Mouse (Mus musculus) adrenal gland, postnatal 10 days (tissue): ENCODE measurements at regions not wholly inside any gene's neighbourhood (a gene's known extent, or its start where the extent isn't known, plus 50 kb on each side); places are given as distances from the start of the nearest gene placed in this dataset.

Experiments
- DNase-seq: peaks from one replicate; pipeline ENCODE4 v3.0.0; 2021; ENCODE audit warnings: mixed read lengths

DNA sequence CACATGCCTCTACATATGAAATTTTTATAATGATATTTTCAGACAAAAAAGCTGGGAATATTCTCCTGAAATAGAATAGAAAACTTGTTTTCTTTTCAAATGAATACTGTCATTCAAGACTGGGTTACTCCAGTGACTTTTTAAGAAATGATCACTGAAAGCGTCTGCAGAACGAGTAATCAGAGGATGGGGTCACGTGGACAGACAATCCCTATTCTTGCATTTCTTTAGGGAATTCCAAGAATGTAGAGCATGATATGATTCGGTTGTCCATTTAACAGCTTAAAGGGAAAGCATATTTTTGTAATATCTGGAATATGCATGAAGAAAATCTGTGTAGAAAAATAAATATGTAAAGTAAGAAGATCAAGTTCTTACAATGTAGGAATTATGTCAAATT is 65.6 kb downstream of the 4933402N22Rik start:
- no peak for DNase-seq

DNA sequence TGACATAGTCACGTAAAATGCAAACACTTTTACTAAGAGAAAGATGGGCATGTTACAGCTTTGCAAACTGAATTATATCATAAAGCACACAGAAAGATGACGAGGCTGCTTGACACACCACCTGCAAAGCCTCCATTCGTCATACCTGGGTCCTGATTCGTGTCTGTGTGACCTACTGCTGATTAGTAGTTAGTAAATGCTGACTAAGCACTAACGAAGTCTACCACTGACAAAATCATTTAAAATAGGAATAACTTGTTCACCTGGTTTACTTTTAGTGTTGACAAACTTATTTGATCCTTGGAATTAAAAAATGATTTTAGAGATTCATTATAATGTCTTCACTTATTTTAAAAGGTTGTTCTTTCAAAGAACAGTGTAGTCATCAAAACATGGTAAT is 71.3 kb downstream of the 4933402N22Rik start:
- DNase-seq: no peak

DNA sequence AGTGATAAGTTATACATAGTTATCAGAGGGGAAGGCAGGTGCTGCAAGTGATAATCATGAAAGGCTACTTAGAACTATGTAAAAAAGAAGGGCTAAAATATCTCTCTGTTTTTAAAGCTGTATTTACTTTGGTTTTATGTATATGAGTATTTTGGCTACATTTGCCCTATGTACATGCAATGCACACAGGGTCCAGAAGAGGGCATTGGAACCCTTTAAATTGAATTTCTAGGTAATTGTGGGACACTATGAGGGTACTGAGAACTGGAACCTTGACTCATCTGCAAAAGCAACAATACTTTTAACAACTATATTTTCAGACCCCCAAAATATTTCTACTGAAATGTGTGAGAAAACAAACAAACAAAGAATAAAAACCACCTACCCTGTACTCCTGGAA is 82.9 kb downstream of the 4933402N22Rik start:
- no peak for DNase-seq

DNA sequence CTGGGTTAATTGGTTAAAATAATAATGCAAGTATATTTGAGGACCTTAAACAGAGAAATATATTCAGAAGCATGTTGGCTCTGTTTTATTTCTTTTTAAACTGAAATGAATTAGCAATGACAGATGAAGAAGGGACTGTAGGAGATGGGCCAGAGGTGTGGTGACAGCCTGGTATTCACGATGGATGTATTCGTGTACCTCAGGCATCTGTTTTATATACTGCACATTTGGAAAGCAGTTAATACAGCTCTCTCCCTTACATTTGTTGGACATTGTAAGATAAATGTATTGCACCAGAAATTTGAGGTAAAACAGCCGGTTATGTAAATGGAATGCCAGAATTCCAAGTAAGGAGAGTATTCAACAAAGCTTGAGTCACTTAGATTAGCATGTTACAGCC is 88.6 kb downstream of the 4933402N22Rik start:
- no peak for DNase-seq

DNA sequence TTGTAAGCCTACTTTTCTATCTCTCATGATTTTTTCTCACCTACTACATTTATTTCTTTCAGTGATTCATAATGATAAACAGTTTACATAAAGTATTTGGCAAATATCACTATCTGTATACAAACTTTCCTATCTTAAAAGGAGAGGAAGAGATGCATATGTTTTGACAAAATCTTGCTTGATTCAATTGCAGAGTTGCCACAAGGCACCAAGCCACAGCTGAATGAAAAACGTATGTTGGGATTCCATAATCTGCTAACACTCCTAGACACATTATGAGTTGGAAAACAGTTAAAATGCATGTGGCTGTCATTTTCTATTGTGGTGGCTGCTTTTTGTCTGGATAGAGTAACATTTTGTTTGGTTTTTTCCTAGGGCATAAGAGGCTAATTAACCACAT is 98.5 kb downstream of the 4933402N22Rik start:
- no peak for DNase-seq

DNA sequence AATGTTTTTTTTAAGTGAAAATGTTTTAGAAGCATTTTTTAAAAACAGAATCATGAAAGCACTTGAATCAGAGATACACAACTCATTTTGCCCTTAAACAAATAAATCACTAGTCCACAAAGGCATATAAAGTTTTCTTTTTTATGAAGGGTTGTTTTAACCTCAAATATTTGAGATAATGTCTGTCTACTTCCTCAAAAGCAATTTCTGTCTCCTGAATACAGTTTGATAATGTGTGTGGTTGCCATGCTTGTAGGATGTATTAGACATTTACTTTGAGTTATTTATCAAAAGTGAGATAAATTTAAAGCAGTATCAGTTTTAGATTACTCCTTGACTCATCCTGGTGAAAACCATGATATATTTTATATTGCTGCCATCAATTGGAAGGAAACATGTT is 102.6 kb downstream of the 4933402N22Rik start:
- no peak for DNase-seq

DNA sequence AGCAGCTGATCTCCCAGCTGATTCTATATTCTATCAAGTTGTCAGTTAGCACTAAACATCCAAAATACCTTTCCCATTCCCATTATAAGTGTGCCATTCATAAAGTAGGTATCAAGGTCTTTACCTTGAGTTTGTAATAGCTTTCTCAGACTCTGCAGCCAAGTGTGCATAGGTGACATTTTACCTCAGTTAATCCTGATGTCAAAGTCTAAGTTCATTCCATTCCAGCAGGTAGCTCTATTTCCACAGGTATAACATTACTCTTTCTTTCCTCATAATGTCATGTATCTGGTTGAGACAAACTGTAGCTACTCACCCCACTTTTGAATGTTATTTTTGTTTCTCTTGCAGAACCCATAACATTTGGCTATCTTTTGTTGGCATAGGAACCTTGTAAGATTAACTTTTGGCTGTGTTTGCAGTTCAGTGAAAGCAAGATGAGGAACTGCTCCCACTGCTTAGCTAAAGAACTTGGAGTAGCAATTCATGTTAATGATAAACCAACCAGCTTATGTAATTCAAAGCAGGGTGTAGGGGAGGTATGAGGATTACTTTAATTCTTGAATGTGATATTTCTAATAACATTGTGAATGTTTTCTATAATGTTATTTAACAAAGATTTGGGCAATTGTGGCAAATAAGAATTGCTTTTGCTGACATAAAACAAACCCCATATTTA is 107.0 kb downstream of the 4933402N22Rik start:
- DNase-seq: no peak

DNA sequence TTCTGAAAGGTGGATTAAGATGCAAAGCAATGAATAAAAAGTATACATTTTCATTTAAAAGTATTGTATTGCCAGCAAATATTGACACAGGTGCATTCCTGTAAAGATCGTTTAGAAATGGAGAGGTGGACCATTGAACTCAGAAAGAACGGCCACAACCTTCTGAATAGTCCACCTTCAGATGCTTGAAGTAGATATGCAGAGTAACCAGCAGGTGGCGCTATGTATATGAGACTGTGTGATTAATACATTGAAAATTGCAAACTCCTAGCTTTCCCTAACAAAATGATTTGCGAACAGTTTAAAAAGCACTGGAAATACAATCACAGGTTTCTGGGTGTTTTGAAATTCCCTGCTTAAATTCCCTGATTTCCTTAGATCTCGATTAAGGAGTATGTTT is 112.2 kb downstream of the 4933402N22Rik start:
- peak; percentile 71 for DNase-seq

DNA sequence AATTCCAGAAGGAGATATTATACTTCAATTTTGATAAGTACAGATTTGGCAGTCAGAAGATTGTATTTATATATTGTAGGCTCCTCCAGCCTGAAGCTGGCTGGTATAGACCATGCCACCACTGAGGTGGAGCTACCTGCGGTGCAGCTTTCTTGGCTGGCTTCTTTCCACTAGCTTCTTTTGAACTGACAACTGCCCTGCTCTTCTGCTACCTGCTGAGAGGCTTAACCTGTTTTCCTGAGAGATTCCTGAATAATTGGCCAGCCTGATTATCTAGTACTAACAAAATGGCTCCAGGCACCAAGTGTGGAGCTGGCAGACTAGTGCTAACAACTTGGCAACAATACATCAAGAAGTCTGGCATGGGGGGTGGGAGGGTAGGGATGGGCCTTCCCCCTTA is 132.0 kb downstream of the 4933402N22Rik start:
- no peak for DNase-seq

DNA sequence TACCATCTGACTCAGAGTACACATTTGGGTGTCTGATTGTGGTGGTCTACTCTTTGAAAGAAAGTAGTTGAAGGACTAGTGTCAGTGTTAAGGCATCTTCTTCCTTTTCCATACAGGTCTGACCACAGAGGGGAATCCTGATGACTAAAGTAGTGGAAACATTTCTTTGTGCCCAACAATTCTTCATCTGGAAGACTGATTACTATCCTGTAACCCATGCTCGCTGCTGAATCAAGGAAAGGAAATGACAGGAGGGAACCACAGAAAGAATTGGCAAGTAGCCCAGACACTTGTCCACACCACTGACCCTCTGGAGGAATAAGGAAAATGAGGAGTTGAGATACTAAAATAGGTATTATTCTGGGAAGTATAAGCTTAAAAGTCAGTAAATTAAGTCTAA is 162.3 kb downstream of the 4933402N22Rik start:
- DNase-seq: no peak

DNA sequence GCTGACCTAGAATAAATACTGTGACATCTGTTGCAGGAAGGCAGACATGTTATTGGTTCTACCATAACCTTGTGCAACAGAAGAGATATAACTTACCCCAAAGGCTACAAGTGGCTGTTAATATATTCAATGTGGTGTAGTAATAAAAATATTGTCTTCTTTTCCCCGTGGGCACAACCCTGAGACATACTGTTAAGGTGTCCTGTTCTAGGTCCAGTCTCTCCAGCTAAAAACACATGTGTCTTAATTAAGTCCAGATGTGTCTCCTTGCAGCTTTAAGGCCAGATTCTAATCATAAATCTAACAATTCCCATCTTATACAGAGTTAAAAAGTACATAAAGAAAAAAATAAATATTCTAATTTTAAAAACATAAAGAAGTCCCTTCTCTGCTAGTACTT is 175.8 kb downstream of the 4933402N22Rik start:
- no peak for DNase-seq

DNA sequence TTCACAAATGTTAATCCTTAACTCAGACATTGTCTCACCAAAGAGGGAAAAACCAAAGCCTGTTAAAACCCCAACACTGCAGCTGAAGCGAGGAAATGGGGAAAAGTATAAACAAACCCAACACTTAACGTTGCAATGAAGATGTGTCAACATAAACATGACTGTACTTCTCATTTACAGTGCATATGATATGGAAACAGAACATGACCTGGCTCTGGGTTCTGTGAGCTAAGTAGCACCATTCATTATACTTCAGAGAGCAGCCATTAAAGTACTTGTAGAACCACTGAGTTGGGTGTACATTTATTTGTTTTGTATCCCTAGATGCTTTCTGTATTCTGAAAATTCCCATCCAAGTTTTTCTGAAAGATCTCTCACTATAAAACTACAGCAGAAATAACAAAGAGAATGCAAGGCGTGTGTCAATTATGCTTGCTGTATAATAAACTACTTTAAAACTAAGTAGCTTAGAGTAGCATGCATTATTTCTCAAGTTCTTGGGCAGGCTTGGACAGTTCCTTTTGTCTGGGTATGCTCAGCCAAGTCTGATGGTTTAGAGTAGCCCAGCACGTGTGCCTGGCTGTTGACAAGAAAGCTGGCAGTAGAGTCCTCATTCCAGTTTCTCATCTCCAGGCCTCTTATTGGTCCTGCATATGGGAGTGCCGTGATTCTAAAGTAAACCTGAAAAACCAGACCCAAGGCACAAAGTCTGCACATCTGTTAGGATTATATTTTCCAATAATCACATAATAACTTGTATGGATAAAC is 198.9 kb downstream of the 4933402N22Rik start:
- no peak for DNase-seq

DNA sequence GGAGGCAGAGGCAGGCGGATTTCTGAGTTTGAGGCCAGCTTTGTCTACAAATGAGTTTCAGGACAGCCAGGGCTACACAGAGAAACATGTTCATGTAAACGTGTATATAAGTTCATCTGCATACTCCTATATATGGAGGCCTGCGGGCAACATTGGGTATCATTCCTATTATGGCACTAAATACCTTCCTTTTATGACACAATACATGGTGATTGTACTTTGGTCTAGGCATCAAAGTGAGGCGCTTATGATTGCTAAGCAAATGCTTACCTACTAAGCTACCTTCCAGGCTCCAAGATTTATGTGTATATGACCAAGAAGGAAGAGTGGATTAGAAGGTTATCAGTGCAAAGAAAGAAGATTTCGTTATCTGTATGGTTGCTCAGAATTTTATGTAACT is 207.1 kb downstream of the 4933402N22Rik start:
- no peak for DNase-seq

DNA sequence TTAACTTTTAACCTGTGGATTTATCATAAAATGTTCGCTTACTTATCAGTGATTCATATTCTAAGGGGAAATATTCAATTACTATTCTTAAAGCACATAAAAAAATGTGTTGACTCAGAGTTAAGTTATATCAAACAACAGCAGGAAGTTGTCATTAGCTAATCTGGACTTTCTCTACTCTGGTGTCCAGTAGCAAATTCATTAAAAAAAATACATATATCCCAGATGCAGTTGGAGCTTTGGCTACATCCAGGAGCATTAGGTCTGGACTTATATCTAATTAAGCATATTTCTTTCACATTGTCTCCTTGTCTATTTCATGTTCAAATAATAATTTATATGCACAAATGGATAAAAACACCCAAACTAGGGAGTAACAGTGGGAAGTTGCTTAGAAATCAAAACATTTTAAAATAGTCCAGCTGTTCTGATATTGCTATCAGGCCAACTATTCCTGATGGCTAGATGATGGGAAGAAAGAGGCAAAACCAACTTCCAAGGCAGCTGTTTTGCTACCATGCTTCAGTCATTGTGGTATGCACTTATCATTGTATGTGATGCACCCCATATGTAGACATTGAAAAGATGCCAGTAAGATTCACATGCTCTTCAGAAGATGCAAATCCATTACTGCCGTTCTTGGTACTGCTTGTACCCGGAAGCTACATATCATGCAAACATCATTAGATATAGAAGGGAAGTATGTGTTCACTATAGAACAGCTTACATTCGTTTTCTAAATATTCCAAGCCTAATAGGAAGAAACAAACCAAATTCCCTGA is 209.8 kb downstream of the 4933402N22Rik start:
- DNase-seq: no peak

DNA sequence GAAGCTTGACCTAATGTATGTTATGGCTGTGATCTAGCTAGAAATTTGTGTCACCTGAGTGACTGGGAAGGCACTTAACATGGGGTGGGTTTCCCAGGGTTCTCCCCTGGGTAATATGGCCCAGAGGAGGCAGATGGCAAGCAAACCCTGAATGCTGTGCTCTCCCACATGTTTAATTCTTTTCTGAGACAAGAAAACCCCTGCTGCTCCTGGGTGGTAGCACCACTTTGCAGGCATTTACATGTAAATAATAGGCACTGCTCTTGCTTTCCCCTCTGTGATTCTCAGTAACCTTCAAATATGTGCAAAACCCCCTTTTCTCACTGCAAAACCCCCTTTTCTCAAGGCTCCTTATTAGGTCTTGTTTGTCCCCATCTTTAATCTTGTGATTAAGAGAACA is 221.1 kb downstream of the 4933402N22Rik start:
- no peak for DNase-seq

DNA sequence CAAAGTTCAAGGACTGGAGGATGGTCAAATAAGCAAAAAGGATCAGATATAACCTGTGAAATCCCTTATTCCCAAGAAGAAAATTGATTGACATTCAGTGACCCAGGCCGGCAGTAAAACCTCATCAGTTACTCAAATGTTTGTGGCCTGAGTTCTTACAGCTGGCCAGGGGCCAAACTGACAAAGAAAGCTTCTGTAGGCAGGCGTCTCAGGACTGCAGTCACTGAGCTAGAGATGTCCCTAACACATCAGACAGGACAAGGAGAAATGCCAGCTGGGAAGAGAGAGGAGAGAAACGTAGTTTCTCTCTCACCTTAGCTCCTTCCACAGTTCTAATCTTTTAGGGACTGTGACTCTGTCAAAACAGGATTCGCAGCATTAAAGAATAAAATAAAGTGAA is 229.9 kb upstream of the Sema3d start:
- DNase-seq: no peak

DNA sequence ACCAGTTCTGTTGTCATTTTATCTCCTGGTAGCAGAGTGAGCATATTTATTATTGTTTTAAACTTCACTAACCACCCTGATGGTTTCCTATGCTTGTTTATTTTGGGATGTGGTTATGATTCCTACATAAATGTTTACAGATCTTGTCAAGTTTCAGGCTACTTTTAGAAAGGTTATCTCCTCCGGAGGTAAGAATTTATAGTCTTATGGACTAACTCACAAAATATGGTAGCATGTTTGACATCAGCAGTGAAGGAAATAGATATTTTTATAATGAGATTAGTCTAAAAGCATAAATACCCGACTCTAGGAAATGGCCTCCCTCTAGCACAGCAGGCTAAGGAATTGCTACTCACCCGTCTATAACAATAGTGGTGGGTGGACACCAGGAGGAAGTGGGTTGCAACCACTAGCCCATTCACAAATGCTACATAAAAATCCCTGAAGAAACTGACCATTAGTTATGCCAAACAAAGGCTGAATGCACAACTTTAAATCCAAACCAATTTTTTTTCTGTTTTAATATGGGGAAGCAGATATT is 228.6 kb upstream of the Sema3d start:
- no peak for DNase-seq

DNA sequence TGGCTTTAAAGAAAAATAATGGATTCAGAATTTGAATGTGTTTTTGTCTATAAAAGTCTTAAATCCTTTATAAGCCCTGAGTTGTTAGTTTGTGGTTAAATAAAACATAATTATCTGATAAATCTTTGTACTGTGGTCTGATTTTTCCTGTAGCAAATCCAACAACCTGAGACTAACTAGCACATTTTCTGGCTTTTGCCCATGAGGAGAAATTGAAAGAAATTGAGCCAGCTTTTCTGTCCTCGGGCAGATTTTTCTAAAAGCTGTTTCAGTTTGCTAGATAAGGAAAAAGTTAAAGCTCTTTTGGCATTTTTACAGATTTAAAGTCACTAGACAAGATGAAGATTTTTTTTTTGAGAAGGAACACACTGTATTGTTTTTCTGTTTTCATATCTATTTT is 191.5 kb upstream of the Sema3d start:
- DNase-seq: no peak

DNA sequence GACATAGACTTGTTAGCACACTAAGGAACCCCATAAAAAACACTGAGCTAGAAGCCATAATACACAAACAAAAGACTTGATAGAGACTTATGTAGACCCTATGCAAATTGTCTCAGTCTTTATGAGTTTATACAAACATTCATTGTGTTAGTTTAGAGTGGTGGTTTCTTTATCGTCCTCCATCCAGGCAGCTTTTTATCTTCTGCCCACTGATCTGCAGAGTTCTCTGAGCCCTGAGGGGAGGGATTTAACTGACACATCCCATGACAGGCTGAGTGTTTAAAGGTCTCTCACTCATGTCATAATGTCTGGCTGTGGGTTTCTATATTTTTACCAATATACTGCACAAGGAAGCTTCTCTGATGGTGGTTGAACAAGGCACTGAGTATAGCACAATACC is 175.7 kb upstream of the Sema3d start:
- no peak for DNase-seq

DNA sequence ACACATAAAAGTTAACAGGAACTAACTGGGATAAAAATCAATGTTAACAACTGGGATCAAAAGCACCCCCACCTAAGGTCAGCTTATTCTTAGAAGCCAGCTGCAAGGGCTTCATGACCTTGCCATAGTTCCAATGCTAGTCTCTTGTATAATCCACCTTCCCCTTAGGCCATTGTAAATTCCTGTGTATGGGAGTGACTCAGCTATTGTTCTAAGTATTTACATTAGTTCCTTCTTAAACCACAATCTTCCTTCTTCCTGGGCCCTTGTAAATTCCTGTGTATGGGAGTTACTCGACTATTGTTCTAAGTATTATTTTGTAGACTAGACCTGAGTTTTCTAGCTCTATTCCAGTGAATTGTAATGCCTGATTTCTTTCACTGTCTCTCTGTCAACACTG is 173.6 kb upstream of the Sema3d start:
- no peak for DNase-seq

DNA sequence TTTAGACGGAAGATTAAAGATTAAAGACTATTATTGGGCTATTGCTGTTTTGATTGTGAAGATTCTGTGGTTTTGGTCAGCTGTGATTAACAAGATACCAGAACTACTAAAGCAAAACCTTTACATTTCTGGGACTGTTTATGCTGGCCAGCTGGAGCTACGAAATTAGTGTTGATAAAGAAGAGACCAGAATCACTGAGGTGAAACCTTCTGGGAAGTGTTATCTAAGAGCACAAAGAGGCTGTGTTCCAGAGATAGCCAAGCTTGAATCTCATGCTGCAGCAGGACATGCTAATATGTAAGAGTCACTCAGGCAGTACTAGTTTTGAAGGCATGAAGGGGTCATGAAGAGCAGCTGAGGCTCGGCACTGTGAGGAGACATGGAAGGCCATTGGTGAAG is 169.7 kb upstream of the Sema3d start:
- no peak for DNase-seq

DNA sequence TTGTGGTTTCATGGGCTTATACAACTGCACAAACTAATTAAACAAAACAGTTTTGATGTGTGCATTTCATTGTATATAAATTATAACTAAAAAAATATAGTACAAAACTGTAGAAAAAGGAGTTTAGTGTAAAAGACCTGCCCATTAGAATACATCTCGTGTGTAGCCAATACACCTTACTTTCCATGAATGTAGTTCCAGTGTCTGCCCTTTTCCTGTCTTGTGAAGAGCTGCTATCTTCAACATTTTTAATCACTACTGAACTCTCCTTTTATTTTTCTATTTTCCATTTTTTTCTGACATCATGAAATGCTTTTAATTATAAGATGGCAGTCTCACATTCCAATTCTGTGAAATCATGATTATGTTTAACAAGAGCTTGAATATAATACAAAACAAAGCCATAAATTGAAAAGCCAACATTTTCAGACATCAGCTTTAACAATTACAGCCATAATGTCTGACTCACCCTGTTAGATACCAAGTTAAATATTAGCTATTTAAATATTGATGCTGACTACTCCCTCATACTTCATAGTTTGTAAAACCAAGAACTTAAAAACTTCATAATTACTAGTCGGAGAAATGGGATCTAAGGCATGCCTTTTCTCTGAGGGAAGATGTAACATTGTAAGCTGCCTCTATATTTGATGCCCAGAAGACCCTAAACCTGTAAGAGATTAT is 163.6 kb upstream of the Sema3d start:
- no peak for DNase-seq

DNA sequence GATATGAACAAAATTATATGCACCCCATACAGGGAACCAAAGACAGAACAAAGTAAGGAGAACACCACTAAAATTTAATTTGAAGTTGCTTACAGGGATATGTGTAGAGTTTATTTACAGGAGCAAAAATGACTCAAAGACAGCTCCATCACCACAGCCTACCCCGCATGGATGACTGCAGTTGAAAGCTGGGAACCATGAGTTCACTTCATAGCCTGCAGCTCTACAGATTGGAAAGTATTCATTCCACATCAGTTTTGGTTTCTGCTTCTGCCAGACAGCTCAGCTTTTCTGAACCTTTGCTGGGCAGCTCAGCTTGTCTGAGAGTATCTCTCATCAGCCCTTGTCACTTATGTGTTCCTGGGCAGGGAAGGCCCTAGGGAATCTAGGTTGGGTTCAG is 160.6 kb upstream of the Sema3d start:
- no peak for DNase-seq
